ENCODE assay signal across 29 mouse cellular contexts in the genomic region with DNA sequence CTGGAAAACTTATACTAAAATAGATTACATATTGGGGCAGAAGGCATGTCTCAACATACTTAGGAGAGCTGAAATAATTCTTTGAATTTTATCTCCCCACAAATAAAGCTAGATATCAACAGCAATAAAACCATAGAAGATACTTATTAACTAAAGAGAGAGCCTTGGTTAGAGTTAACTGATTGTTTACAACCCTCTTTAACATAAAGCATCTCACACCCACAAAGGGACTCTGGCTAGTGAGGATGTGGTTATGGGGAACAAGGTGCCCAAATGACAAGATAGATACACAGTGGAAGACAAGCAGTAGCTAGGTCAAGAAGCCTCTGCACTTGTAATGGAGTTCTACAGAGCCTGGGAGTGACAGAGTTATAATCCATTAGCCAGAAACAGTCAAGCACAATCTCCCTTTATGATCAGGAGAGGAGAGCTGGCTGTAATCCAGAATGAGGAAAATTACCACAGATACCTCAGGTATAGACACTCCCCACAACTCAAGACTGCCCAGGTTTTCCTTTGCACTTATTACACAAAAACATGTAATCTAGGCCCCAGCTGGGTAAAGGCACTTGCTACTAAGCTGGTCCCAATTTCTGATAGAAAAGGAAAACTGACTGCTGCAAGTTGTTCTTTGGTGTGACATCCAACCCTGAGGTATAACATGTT. TPM values are rescaled to one million over a fixed set of nuclear protein-coding genes. Genes with fewer than 3 reads are reported as not detected.
"Had no signal": no experiment of that assay in that cellular context is flagged by ENCODE, and none has a peak within 500 bp of the region (broad histone marks: within the 10 kb centered on the region; RNA-seq: fewer than 3 reads in every experiment).

No protein-coding gene starts in this region.

- H3K9me3 ChIP-seq: heart, embryonic 13.5 days; heart, embryonic 15.5 days; hindbrain, embryonic 12.5 days; kidney, embryonic 15.5 days; limb, embryonic 10.5 days; limb, embryonic 12.5 days; liver, embryonic 13.5 days had no signal

- H3K4me2 ChIP-seq: heart, embryonic 11.5 days; heart, embryonic 13.5 days; heart, embryonic 15.5 days; hindbrain, embryonic 12.5 days; hindbrain, embryonic 14.5 days; kidney, embryonic 15.5 days; limb, embryonic 12.5 days; liver, embryonic 11.5 days; liver, embryonic 13.5 days had no signal

- ATAC-seq: hindbrain, embryonic 16.5 days; inflammation-experienced regulatory T-cells, adult 6 months had no signal

- H3K27ac ChIP-seq: heart, adult 2 months; heart, embryonic 13.5 days; heart, embryonic 15.5 days; hindbrain, embryonic 12.5 days; hindbrain, embryonic 14.5 days; kidney, embryonic 15.5 days; kidney, postnatal 0 days; limb, embryonic 10.5 days; limb, embryonic 12.5 days; liver, embryonic 13.5 days had no signal

- DNase-seq: gastrocnemius, postnatal 14 days; gastrocnemius, postnatal 36 days; heart, adult 11 months; heart, adult 2 months; heart, postnatal 14 days; heart, postnatal 36 days; kidney, adult 11 months; kidney, adult 2 months; kidney, adult 9 months; kidney, postnatal 14 days; kidney, postnatal 36 days; layer of hippocampus, adult 9-11 months; layer of hippocampus, postnatal 36 days; liver; liver, embryonic 13.5 days had no signal

- H3K36me3 ChIP-seq: heart, embryonic 13.5 days; heart, embryonic 15.5 days; hindbrain, embryonic 12.5 days; kidney, embryonic 15.5 days; limb, embryonic 10.5 days; limb, embryonic 12.5 days; liver, embryonic 13.5 days had no signal

- H3K4me1 ChIP-seq: heart, embryonic 13.5 days; heart, embryonic 15.5 days; hindbrain, embryonic 12.5 days; kidney, embryonic 15.5 days; limb, embryonic 10.5 days; limb, embryonic 12.5 days; liver, embryonic 13.5 days had no signal

- H3K4me3 ChIP-seq: heart, adult 2 months; heart, embryonic 13.5 days; heart, embryonic 15.5 days; hindbrain, embryonic 12.5 days; kidney, embryonic 15.5 days; limb, embryonic 10.5 days; limb, embryonic 12.5 days; liver, embryonic 13.5 days had no signal

- H3K27me3 ChIP-seq: heart, embryonic 15.5 days; hindbrain, embryonic 12.5 days; kidney, embryonic 15.5 days; limb, embryonic 12.5 days; liver, embryonic 13.5 days had no signal

- H3K9ac ChIP-seq: heart, embryonic 13.5 days; heart, embryonic 15.5 days; hindbrain, embryonic 12.5 days; hindbrain, embryonic 14.5 days; kidney, embryonic 15.5 days; limb, embryonic 12.5 days; liver, embryonic 13.5 days had no signal

RNA-seq across cellular contexts. Expression of a gene that starts 10.1 kb away (rescaled TPM):
- total RNA-seq: hematopoietic stem cell, adult 5-6 weeks had no signal
- polyA plus RNA-seq: heart, postnatal 0 days; inflammation-experienced regulatory T-cells, adult 6 months; liver, embryonic 11.5 days had no signal
